Mouse (Mus musculus) neural tube, embryonic 11.5 days (tissue): ENCODE measurements around the gene Lingo4. TPM values are rescaled to one million over a fixed set of nuclear protein-coding genes. Genes with fewer than 3 reads are reported as not detected.

ENCODE experiments used
- ATAC-seq: fragments of 200-750 bp; cut with Nextera tagmentation; 2 replicates; pipeline ENCODE4 v1.8.0; 2017; ENCODE audit warnings: moderate number of reproducible peaks, mild to moderate bottlenecking, moderate TSS enrichment, moderate library complexity; ENCODE audit not compliant: insufficient read depth, low FRiP score, low TSS enrichment
- DNase-seq: peaks from one replicate; pipeline ENCODE4 v3.0.0-alpha.2; 2015; ENCODE audit warnings: low spot score
- H3K27ac ChIP-seq: fragments of 300-500 bp; sonication (generic); 2 replicates; pipeline ENCODE4 v1.5.1; 2014; ENCODE audit warnings: low read depth, mild to moderate bottlenecking, low read length
- H3K27me3 ChIP-seq: fragments of 300-500 bp; sonication (generic); 2 replicates; pipeline ENCODE4 v1.6.1; 2014; ENCODE audit warnings: mild to moderate bottlenecking, low read length, mixed read lengths; ENCODE audit not compliant: control insufficient read depth, insufficient read depth
- H3K36me3 ChIP-seq: fragments of 300-500 bp; sonication (generic); 2 replicates; pipeline ENCODE4 v1.6.1; 2014; ENCODE audit warnings: mild to moderate bottlenecking, low read length, moderate library complexity, mixed read lengths; ENCODE audit not compliant: control insufficient read depth, insufficient read depth
- H3K4me1 ChIP-seq: fragments of 300-500 bp; sonication (generic); 2 replicates; pipeline ENCODE4 v1.6.1; 2014; ENCODE audit warnings: low read length, mixed read lengths; ENCODE audit not compliant: control insufficient read depth, insufficient read depth
- H3K4me2 ChIP-seq: fragments of 300-500 bp; sonication (generic); 2 replicates; pipeline ENCODE4 v1.6.1; 2014; ENCODE audit warnings: low read depth, mild to moderate bottlenecking, moderate library complexity
- H3K4me3 ChIP-seq: fragments of 300-500 bp; sonication (generic); 2 replicates; pipeline ENCODE4 v1.5.1; 2014; ENCODE audit warnings: low read depth, low read length
- H3K9ac ChIP-seq: fragments of 300-500 bp; sonication (generic); 2 replicates; pipeline ENCODE4 v1.6.1; 2014; ENCODE audit warnings: mild to moderate bottlenecking, low read length
- H3K9me3 ChIP-seq: fragments of 300-500 bp; sonication (generic); 2 replicates; pipeline ENCODE4 v1.6.1; 2016; ENCODE audit warnings: low read length; ENCODE audit not compliant: control insufficient read depth
- WGBS: fragments of 180-500 bp; shearing (Covaris S2); extraction: QIAGEN DNeasy Blood & Tissue Kit; methylation state at CpG from one replicate; pipeline ENCODE4 v1.1.7; 2014; 5-methylcytosine and 5-hydroxymethylcytosine counted together
- polyA plus RNA-seq: library from polyadenylated mRNA; unstranded; fragments of >200 nt; fragmentation: Nextera tagmentation; extraction: Ambion mirVana; gene quantifications from 2 replicates; pipeline ENCODE4 v1.2.1, GENCODE M21; 2014

The Lingo4 gene
- polyA plus RNA-seq, 1 experiment from 2014 or later: 0.33 TPM

DNA sequence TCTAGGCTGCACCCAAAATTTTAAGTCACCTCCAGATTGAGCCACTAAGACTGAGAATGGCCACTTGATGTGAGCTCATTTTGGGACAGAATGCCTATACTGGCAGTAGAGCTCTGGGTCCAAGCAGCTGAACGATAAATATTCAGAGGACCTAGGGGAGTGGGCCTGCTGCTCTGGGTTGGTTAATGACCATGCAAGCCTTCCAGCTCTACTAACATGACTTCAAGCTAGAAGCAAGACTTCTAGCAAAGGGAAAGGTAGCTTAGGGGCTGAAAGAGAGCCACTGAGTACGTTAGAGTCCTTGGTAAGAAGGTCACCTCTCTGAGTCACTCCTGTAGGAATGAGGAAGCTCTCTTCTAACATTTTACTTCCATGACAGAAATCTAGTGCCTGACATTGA, 6.2 kb upstream of the Lingo4 start:
- DNase-seq (no peak), ATAC-seq (no peak)
- no peaks in the 10 kb centered on the region for H3K27me3 ChIP-seq
- 83% methylated on average over 2 of the region's 2 CpGs for WGBS
- H3K36me3 ChIP-seq: no peaks in the 10 kb centered on the region
- no peak overlapping the region for H3K4me3 ChIP-seq
- H3K27ac ChIP-seq: no peak overlapping the region
- no peaks in the 10 kb centered on the region for H3K4me1 ChIP-seq
- H3K9me3 ChIP-seq: no peaks in the 10 kb centered on the region
- no peak overlapping the region for H3K9ac ChIP-seq
- no peak overlapping the region for H3K4me2 ChIP-seq

DNA sequence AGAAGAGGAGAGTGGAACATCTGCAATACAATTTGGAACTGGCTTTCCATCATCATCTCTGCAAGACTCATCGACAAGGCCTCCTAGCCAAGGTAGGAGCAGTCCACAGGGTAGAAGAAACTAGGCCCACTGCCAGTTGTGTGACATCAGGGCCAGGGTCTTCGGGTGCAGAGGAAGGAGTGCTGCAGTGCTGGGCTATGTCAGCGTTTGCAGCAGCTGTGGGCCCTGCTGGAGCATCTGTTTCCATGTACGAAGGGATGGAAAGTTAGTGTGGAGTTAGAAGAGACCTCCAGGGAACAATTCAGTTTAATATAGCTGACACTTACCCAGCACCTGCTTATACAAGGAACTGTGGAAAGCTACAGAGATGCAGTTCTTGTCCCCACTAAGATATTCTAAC, 5.3 kb upstream of the Lingo4 start:
- 71% methylated on average over 4 of the region's 4 CpGs for WGBS
- H3K4me1 ChIP-seq: no peaks in the 10 kb centered on the region
- no peaks in the 10 kb centered on the region for H3K27me3 ChIP-seq
- H3K27ac ChIP-seq: no peak overlapping the region
- no peak overlapping the region for H3K4me2 ChIP-seq
- H3K36me3 ChIP-seq: no peaks in the 10 kb centered on the region
- no peaks in the 10 kb centered on the region for H3K9me3 ChIP-seq
- no peak overlapping the region for H3K4me3 ChIP-seq
- no peak for DNase-seq
- no peak for ATAC-seq
- no peak overlapping the region for H3K9ac ChIP-seq

DNA sequence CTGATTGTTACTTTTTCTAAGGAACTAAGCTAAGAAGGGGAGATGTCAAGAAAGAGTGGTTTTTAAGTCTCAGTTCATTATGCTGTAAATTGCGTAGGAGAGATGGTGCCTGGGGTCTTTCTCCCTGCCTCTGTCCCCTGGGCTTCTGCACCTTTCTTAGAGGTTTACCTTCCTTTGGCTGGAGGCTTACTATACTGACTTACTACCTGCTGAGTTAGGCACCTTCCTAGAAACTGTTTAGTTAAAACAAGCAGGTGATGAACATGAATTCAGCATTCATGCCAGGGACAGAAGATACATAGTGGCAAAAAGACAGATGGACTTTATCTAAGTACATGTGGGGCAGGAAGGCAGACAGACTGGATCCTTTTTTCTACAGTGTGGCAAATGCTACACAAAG, 2.0 kb upstream of the Lingo4 start:
- Histone ChIP-seq H3K9me3 (no peaks in the 10 kb centered on the region), H3K27me3 (no peaks in the 10 kb centered on the region), H3K4me3 (no peak overlapping the region), H3K4me2 (no peak overlapping the region), H3K36me3 (no peaks in the 10 kb centered on the region), H3K4me1 (peaks cover 8% of the 10 kb centered on the region; the same call in 1 of the 2 replicates), H3K9ac (no peak overlapping the region), H3K27ac (no peak overlapping the region)
- ATAC-seq: no peak
- DNase-seq: no peak
- 84% methylated on average over 1 of the region's 1 CpGs for WGBS

DNA sequence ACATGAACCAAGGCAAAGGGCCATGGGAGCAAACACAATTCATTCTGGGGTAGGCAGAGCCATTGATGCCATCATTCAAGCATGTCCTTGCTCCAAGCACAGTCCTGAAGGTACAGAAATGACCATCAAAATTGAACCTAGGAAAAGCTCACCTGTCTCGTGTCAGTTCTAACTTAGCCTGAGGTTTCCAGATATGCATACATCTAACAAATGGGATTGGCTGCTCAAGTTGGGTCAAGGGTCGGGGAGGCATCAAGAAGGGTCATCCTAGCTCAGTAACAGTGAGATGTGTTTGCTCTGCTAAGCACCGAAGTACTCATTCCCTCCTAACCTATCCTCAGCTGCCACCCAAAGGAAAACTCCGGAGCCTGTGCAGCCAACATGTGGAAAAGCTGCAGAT, 1.5 kb upstream of the Lingo4 start:
- Histone ChIP-seq H3K36me3 (no peaks in the 10 kb centered on the region), H3K9me3 (no peaks in the 10 kb centered on the region), H3K4me3 (no peak overlapping the region), H3K27ac (no peak overlapping the region), H3K9ac (no peak overlapping the region), H3K4me2 (no peak overlapping the region), H3K4me1 (peaks cover 8% of the 10 kb centered on the region; the same call in 1 of the 2 replicates), H3K27me3 (no peaks in the 10 kb centered on the region)
- no peak for DNase-seq
- ATAC-seq: no peak
- 83% methylated on average over 4 of the region's 4 CpGs for WGBS

DNA sequence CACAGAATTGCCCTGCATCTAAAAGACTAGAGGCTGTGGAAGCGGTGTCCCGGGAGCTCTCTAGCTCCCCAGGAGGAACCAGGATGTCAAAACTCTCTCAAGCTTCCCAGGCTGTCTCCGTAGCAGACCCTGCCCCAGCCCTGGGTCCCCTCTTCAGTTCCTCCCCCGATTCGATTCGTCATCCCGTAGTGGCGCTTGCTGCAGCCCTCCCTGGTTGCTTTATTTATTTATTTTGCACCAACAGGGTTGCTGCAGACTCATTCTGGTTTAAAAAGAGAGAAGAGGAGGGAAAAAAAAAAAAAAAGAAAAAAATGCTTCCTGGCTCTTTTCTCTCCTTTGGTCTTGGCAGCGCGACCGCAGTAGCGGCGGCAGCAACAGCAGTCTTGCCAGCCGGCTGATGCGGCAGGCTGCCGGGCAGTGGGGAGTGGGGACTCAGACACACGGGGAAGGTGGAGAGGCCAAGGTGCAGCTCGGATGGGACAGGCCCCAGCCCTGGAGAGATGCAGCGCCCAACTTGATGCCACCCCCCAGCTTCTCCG, 695 bp downstream of the Lingo4 start:
- WGBS: under 1% methylated on average over 20 of the region's 20 CpGs
- H3K27ac ChIP-seq: no peak overlapping the region
- no peaks in the 10 kb centered on the region for H3K36me3 ChIP-seq
- H3K4me2 ChIP-seq: peak overlapping the region; percentile 59
- DNase-seq (peak; percentile 66), ATAC-seq (peak; percentile 31; the same call in 1 of the 2 replicates)
- peaks cover 8% of the 10 kb centered on the region; the same call in 1 of the 2 replicates for H3K4me1 ChIP-seq
- no peaks in the 10 kb centered on the region for H3K9me3 ChIP-seq
- peak overlapping the region; percentile 52; the same call in 1 of the 2 replicates for H3K9ac ChIP-seq
- no peaks in the 10 kb centered on the region for H3K27me3 ChIP-seq
- H3K4me3 ChIP-seq: peak overlapping the region; percentile 29

DNA sequence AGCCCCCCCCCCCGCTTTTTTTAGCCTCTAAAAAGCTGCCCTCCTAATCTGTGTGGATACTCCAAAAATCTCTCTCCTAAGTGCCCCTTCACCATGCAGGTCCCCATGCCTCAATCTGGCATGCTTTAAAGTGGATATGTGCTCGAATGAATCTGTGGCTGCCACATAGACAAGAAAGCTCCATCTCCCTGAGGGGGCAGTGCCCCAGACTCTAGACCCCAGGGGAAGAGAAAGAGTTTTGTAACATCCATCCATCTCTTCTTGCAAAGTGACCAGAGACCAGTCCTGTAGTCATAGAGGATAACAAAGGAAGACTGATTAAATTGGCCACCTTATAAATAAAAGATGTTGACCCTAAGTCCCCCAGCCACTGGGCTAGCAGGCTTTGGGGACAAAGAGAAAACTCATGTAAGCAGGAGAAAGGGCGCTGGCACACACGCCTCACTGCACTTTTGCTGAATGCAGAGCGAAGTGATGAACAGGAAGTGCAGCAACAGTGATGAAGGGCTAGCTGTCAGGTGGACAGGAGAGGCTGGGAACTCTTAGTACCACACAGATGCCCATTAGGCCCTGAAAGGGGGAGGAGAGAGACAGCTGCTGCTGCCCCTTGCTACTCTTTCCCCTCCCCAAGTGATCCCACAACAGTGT, 1.5 kb downstream of the Lingo4 start:
- WGBS: 25% methylated on average over 5 of the region's 5 CpGs
- Histone ChIP-seq H3K36me3 (no peaks in the 10 kb centered on the region), H3K9me3 (no peaks in the 10 kb centered on the region), H3K27ac (no peak overlapping the region), H3K4me1 (peaks cover 12% of the 10 kb centered on the region; the same call in 1 of the 2 replicates), H3K4me2 (peak overlapping the region; percentile 59), H3K27me3 (no peaks in the 10 kb centered on the region), H3K9ac (peak overlapping the region; percentile 52; the same call in 1 of the 2 replicates), H3K4me3 (no peak overlapping the region)
- 0 out of 2 replicates have a peak, but pooled peaks have one; percentile 24 for ATAC-seq
- DNase-seq: peak; percentile 54

DNA sequence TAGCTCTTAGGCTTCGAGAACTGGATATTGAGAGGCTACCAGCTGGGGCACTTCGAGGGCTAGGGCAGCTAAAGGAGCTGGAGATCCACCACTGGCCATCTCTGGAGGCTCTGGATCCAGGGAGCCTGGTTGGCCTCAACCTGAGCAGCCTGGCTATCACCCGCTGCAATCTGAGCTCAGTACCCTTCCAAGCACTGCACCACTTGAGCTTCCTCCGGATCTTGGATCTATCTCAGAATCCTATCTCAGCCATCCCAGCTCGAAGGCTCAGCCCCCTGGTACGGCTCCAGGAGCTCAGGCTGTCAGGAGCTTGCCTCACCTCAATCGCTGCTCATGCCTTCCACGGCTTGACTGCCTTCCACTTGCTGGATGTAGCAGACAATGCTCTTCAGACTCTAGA, 4.1 kb downstream of the Lingo4 start:
- Histone ChIP-seq H3K4me1 (peaks cover 12% of the 10 kb centered on the region; the same call in 1 of the 2 replicates), H3K9ac (no peak overlapping the region), H3K36me3 (no peaks in the 10 kb centered on the region), H3K27me3 (no peaks in the 10 kb centered on the region), H3K27ac (no peak overlapping the region), H3K9me3 (no peaks in the 10 kb centered on the region), H3K4me2 (no peak overlapping the region), H3K4me3 (no peak overlapping the region)
- WGBS: 76% methylated on average over 8 of the region's 8 CpGs
- DNase-seq: no peak
- no peak for ATAC-seq

DNA sequence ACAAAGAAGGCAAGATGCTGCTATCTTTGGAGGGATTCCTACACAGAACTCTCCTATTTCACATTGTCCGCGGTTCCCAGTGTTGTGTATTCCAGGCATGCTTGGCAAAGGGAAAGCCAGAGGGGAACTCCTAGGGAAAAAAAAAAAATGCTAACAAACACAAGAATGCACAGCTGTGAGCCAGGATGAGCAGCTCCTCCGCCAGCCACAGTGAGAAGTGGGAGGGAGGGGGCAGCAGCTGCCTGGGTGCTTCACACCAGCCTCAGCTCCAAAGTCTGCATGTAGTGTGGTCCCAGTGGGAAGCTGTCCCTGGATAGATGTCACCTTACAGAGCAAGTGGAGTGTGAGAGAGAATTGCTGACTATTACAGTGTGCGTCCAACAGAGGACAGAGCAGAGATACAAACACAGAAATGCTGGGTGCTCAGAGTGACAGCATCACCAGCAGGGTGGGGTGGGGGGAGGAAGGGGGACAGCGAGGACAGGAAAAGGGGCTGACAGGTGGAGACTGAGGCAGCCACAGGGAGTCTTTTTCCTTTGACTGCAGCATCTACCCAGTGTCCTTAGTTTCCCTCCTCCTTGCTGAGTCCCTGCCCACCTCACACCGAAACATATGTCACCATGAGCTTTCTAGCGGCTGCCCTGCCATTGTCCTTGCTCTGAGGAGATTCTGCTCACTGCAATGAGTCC, 6.2 kb downstream of the Lingo4 start:
- no peak overlapping the region for H3K4me2 ChIP-seq
- H3K4me1 ChIP-seq: peaks cover 9% of the 10 kb centered on the region; the same call in 1 of the 2 replicates
- H3K36me3 ChIP-seq: no peaks in the 10 kb centered on the region
- no peaks in the 10 kb centered on the region for H3K27me3 ChIP-seq
- WGBS: 34% methylated on average over 7 of the region's 7 CpGs
- no peak for DNase-seq
- no peak overlapping the region for H3K27ac ChIP-seq
- H3K9me3 ChIP-seq: no peaks in the 10 kb centered on the region
- H3K9ac ChIP-seq: no peak overlapping the region
- ATAC-seq: no peak
- no peak overlapping the region for H3K4me3 ChIP-seq
